ENCODE assay signal across 18 mouse cellular contexts in genomic region chr2:38162486-38162885, GRCm38 (mm10).
DNase-seq lines count a peak whose midpoint lies in the region; ATAC-seq and TF ChIP-seq lines count a peak whose summit lies in the region.
"Had no signal": no experiment of that assay in that cellular context is flagged by ENCODE, and none has a peak within 500 bp of the region (broad histone marks: within the 10 kb centered on the region; RNA-seq: fewer than 3 reads in every experiment).

No protein-coding gene starts in this region.

- H3K36me3 ChIP-seq in lung, postnatal 0 days (ENCODE audit: insufficient read depth, low read length) = no peaks in the 10 kb centered on the region
- H3K36me3 ChIP-seq: forebrain, embryonic 12.5 days; heart, embryonic 10.5 days; hindbrain, embryonic 15.5 days; liver, embryonic 13.5 days had no signal

- no peak overlapping the region for H3K4me3 ChIP-seq in lung, postnatal 0 days (ENCODE audit: low read depth, low read length)
- H3K4me3 ChIP-seq: forebrain, embryonic 12.5 days; heart, embryonic 10.5 days; hindbrain, embryonic 15.5 days; liver, embryonic 13.5 days had no signal

- no peaks in the 10 kb centered on the region for H3K27me3 ChIP-seq in lung, postnatal 0 days (replicated peaks; ENCODE audit: insufficient read depth, low read length)
- H3K27me3 ChIP-seq: forebrain, embryonic 12.5 days; hindbrain, embryonic 15.5 days; liver, embryonic 13.5 days had no signal

- no peak overlapping the region for H3K9ac ChIP-seq in lung, postnatal 0 days (replicated peaks; ENCODE audit: low read depth)
- H3K9ac ChIP-seq: forebrain, embryonic 12.5 days; hindbrain, embryonic 15.5 days had no signal

- no peak for TF ChIP-seq EP300 in lung, postnatal 0 days (IDR thresholded peaks at IDR 0.05)

- H3K4me2 ChIP-seq in lung, postnatal 0 days (replicated peaks; ENCODE audit: low read depth, low read length) = no peak overlapping the region
- H3K4me2 ChIP-seq: forebrain, embryonic 12.5 days; hindbrain, embryonic 15.5 days; liver, embryonic 13.5 days had no signal

- H3K9me3 ChIP-seq in lung, postnatal 0 days (ENCODE audit: low read length) = no peaks in the 10 kb centered on the region
- H3K9me3 ChIP-seq: forebrain, embryonic 12.5 days; heart, embryonic 10.5 days; hindbrain, embryonic 15.5 days; liver, embryonic 13.5 days had no signal

- no peak for TF ChIP-seq CTCF in lung, postnatal 0 days (IDR thresholded peaks at IDR 0.05)
- no peak for TF ChIP-seq CTCF in brain, embryonic 14.5 days (IDR thresholded peaks at IDR 0.05; ENCODE audit: borderline replicate concordance, extremely low read depth, insufficient read depth, insufficient read length)

- no peak overlapping the region for H3K27ac ChIP-seq in lung, postnatal 0 days (ENCODE audit: low read length)
- H3K27ac ChIP-seq: forebrain, embryonic 12.5 days; heart, embryonic 10.5 days; hindbrain, embryonic 15.5 days; stomach, postnatal 0 days had no signal

- no peak for ATAC-seq in lung, postnatal 0 days
- ATAC-seq: intestine, embryonic 16.5 days had no signal

- TF ChIP-seq POLR2A in brain, embryonic 14.5 days (IDR thresholded peaks at IDR 0.05; ENCODE audit: borderline replicate concordance, extremely low read depth, insufficient read depth, insufficient read length, poor library complexity, severe bottlenecking) = no peak

- peak; percentile 17 to 25 for DNase-seq in adrenal gland, postnatal 36 days
- DNase-seq in adrenal gland, postnatal 4 days (ENCODE audit: low spot score in 2 of 2) = no peak
- peak; percentile 17 for DNase-seq in lung, postnatal 0 days (ENCODE audit: low spot score)
- no peak for DNase-seq in lung, postnatal 4 days
- peak; percentile 62 for DNase-seq in brain, embryonic 14.5 days (ENCODE audit: low read depth)
- peak; percentile 41 for DNase-seq in mesoderm, embryonic 11.5 days (ENCODE audit: low read depth, low spot score)
- DNase-seq in ovary, postnatal 36 days (ENCODE audit: low spot score) = no peak
- DNase-seq in kidney, postnatal 25 days = no peak
- DNase-seq: B cell, adult 2 months; gastrocnemius, postnatal 36 days; heart, postnatal 10 days; liver, embryonic 13.5 days; thymus, postnatal 25 days had no signal

- 64% methylated on average over 3 of the region's 3 CpGs for WGBS in lung, postnatal 0 days

- no peaks in the 10 kb centered on the region for H3K4me1 ChIP-seq in lung, postnatal 0 days (ENCODE audit: insufficient read depth, low read depth, low read length)
- H3K4me1 ChIP-seq: hindbrain, embryonic 15.5 days had no signal

Comparison
In these comparisons a context has a peak if more than half of its experiments do, and no peak if none do; other contexts are left out.
1. DNase-seq: peak in adrenal gland, postnatal 36 days (2 of 2), lung, postnatal 0 days (single experiment), brain, embryonic 14.5 days (single experiment) and mesoderm, embryonic 11.5 days (single experiment); none in adrenal gland, postnatal 4 days (0 of 2), lung, postnatal 4 days (0 of 2), ovary, postnatal 36 days (single experiment) and kidney, postnatal 25 days (0 of 2).